Comparison of ENCODE assay signal across 9 mouse cellular contexts in genomic region chr10:22058218-22059025, GRCm38 (mm10). TPM values are rescaled to one million over a fixed set of nuclear protein-coding genes. Genes with fewer than 3 reads are reported as not detected.
DNase-seq lines count a peak whose midpoint lies in the region; ATAC-seq lines count a peak whose summit lies in the region.
"Had no signal": no experiment of that assay in that cellular context is flagged by ENCODE, and none has a peak within 500 bp of the region (broad histone marks: within the 10 kb centered on the region; RNA-seq: fewer than 3 reads in every experiment).

No protein-coding gene starts in this region.

- peak overlapping the region; percentile 58 for H3K4me3 ChIP-seq in hindbrain, embryonic 14.5 days (replicated peaks; ENCODE audit: low read length)
- H3K4me3 ChIP-seq: myocyte had no signal

- H3K9ac ChIP-seq in hindbrain, embryonic 14.5 days: peak overlapping the region; percentile 72

- H3K36me3 ChIP-seq in hindbrain, embryonic 14.5 days (replicated peaks; ENCODE audit: control insufficient read depth, insufficient read depth): no peaks in the 10 kb centered on the region

- H3K4me1 ChIP-seq in hindbrain, embryonic 14.5 days (replicated peaks; ENCODE audit: control insufficient read depth, insufficient read depth, low read length): peaks cover 4% of the 10 kb centered on the region; the same call in 1 of the 2 replicates

- peak; percentile 99 for ATAC-seq in hindbrain, embryonic 14.5 days (ENCODE audit: low FRiP score)

- 12% methylated on average over 41 of the region's 41 CpGs for WGBS in hindbrain, embryonic 14.5 days

- H3K4me2 ChIP-seq in hindbrain, embryonic 14.5 days (replicated peaks): peak overlapping the region; percentile 90

- H3K9me3 ChIP-seq in hindbrain, embryonic 14.5 days (ENCODE audit: control insufficient read depth, low read length): no peaks in the 10 kb centered on the region

- DNase-seq in WW6 (ENCODE audit: low read depth, low spot score): peak; percentile 89
- peak; percentile 86 to 89 for DNase-seq in cerebellum, postnatal 4 days (ENCODE audit: low spot score in 2 of 2)
- DNase-seq in frontal cortex, postnatal 36 days (ENCODE audit: low spot score in 2 of 2): peak; percentile 91 to 92
- DNase-seq in hindbrain, embryonic 14.5 days (ENCODE audit: low spot score): peak; percentile 93
- DNase-seq in layer of hippocampus, postnatal 25 days (ENCODE audit: extremely low spot score in 1 of 2, low spot score in 1 of 2): peak; percentile 75 to 81
- peak; percentile 92 for DNase-seq in lung, postnatal 14 days
- DNase-seq in retina, adult 2 months (ENCODE audit: low read depth, low spot score): peak; percentile 90
- DNase-seq in thymus, postnatal 4 days: peak; percentile 93

- no peaks in the 10 kb centered on the region for H3K27me3 ChIP-seq in hindbrain, embryonic 14.5 days (ENCODE audit: control insufficient read depth, insufficient read depth, low read length)

- H3K27ac ChIP-seq in hindbrain, embryonic 14.5 days: no peak overlapping the region

RNA-seq across cellular contexts. Expression of gene 4930444G20Rik, which starts 9.5 kb away (rescaled TPM):
- not detected in 2 replicates for polyA plus RNA-seq in hindbrain, embryonic 14.5 days (2014; fragmentation: Nextera tagmentation; extraction: Ambion mirVana)
- total RNA-seq in layer of hippocampus, postnatal 25 days (2021): not detected
- polyA plus RNA-seq: myocyte had no signal
